Mouse (Mus musculus) forebrain, postnatal 0 days (tissue): Measurements from ENCODE around the gene Prkca. TPM values are rescaled to one million over a fixed set of nuclear protein-coding genes. Genes with fewer than 3 reads are reported as not detected.

Experiments
- ATAC-seq: fragments of 200-750 bp; cut with Nextera tagmentation; 2 replicates; pipeline ENCODE4 v1.8.0; 2017; ENCODE audit warnings: mild to moderate bottlenecking, moderate library complexity
- DNase-seq: peaks from one replicate; pipeline ENCODE4 v3.0.0-alpha.2; 2015
- H3K27ac ChIP-seq: fragments of 300-500 bp; sonication (generic); 2 replicates; pipeline ENCODE4 v1.5.1; 2014; ENCODE audit warnings: low read depth, mild to moderate bottlenecking, antibody characterized with exemption, low read length, moderate library complexity, mixed read lengths
- H3K27me3 ChIP-seq: fragments of 300-500 bp; sonication (generic); 2 replicates; pipeline ENCODE4 v1.6.1; 2014; ENCODE audit warnings: mild to moderate bottlenecking, low read length, mixed read lengths; ENCODE audit not compliant: insufficient read depth
- H3K36me3 ChIP-seq: fragments of 300-500 bp; sonication (generic); 2 replicates; pipeline ENCODE4 v1.6.1; 2014; ENCODE audit warnings: mild to moderate bottlenecking, moderate library complexity; ENCODE audit not compliant: insufficient read depth
- H3K4me1 ChIP-seq: fragments of 300-500 bp; sonication (generic); 2 replicates; pipeline ENCODE4 v1.6.1; 2014; ENCODE audit warnings: antibody characterized with exemption; ENCODE audit not compliant: insufficient read depth
- H3K4me2 ChIP-seq: fragments of 300-500 bp; sonication (generic); 2 replicates; pipeline ENCODE4 v1.6.1; 2014; ENCODE audit warnings: low read depth, mild to moderate bottlenecking, moderate library complexity
- H3K4me3 ChIP-seq: fragments of 300-500 bp; sonication (generic); 2 replicates; pipeline ENCODE4 v1.5.1; 2014; ENCODE audit warnings: low read depth, low read length, mixed read lengths
- H3K9ac ChIP-seq: fragments of 300-500 bp; sonication (generic); 2 replicates; pipeline ENCODE4 v1.6.1; 2014; ENCODE audit warnings: mild to moderate bottlenecking
- H3K9me3 ChIP-seq: fragments of 300-500 bp; sonication (generic); 2 replicates; pipeline ENCODE4 v1.6.1; 2016; ENCODE audit warnings: low read length
- CTCF ChIP-seq: sonication (generic); IDR thresholded peaks from 2 replicates; pipeline ENCODE4 v1.5.1; 2016; ENCODE audit warnings: antibody characterized with exemption, control low read depth, low read depth
- WGBS: fragments of 180-500 bp; shearing (Covaris S2); extraction: QIAGEN DNeasy Blood & Tissue Kit; methylation state at CpG from one replicate; pipeline ENCODE4 v1.1.7; 2014; 5-methylcytosine and 5-hydroxymethylcytosine counted together
- polyA plus RNA-seq: library from polyadenylated mRNA; unstranded; fragments of >200 nt; fragmentation: Nextera tagmentation; extraction: Ambion mirVana; gene quantifications from 2 replicates; pipeline ENCODE4 v1.2.1, GENCODE M21; 2015
- total RNA-seq: library from RNA; depleted of rRNA; stranded (reverse); fragments of >200 nt; gene quantifications from 2 replicates; pipeline ENCODE4 v1.2.3, GENCODE M21; 2014

Gene Prkca
- total and polyA plus RNA-seq, 2 experiments from 2014 or later, result 5.0 to 30.0 TPM

- 87% methylated on average over 4 of the region's 4 CpGs for WGBS
- TF ChIP-seq CTCF, result no peak
- no peak for ATAC-seq
- H3K27ac ChIP-seq, result no peak overlapping the region
- no peak for DNase-seq
- H3K9ac ChIP-seq, result no peak overlapping the region
- no peaks in the 10 kb centered on the region for H3K36me3 ChIP-seq
- no peak overlapping the region for H3K4me2 ChIP-seq
- no peaks in the 10 kb centered on the region for H3K9me3 ChIP-seq
- no peaks in the 10 kb centered on the region for H3K27me3 ChIP-seq
- H3K4me3 ChIP-seq, result no peak overlapping the region
- H3K4me1 ChIP-seq, result 0 out of 2 replicates have a peak, but pooled peaks cover 7% of the 10 kb centered on the region
Measured at GRCm38 (mm10) chr11:108239173-108239572, 104.6 kb downstream of the Prkca start.

- ATAC-seq (no peak), DNase-seq (no peak)
- TF ChIP-seq CTCF, result no peak
- H3K27ac ChIP-seq, result no peak overlapping the region
- H3K9ac ChIP-seq, result no peak overlapping the region
- 66% methylated on average over 10 of the region's 10 CpGs for WGBS
- no peaks in the 10 kb centered on the region for H3K36me3 ChIP-seq
- no peak overlapping the region for H3K4me2 ChIP-seq
- H3K4me1 ChIP-seq, result 0 out of 2 replicates have a peak, but pooled peaks cover 5% of the 10 kb centered on the region
- no peak overlapping the region for H3K4me3 ChIP-seq
- no peaks in the 10 kb centered on the region for H3K27me3 ChIP-seq
- no peaks in the 10 kb centered on the region for H3K9me3 ChIP-seq
Measured at GRCm38 (mm10) chr11:108236754-108237428, 106.8 kb downstream of the Prkca start.

GRCm38 (mm10) chr11:108236195-108236594, 107.5 kb downstream of the Prkca start:
- TF ChIP-seq CTCF, result no peak
- no peak overlapping the region for H3K4me2 ChIP-seq
- 23% methylated on average over 2 of the region's 2 CpGs for WGBS

GRCm38 (mm10) chr11:108235081-108235703, 108.5 kb downstream of the Prkca start:
- no peaks in the 10 kb centered on the region for H3K27me3 ChIP-seq
- TF ChIP-seq CTCF, result no peak
- no peaks in the 10 kb centered on the region for H3K36me3 ChIP-seq
- H3K4me2 ChIP-seq, result no peak overlapping the region
- H3K9ac ChIP-seq, result no peak overlapping the region
- 80% methylated on average over 5 of the region's 5 CpGs for WGBS
- H3K4me3 ChIP-seq, result no peak overlapping the region
- H3K9me3 ChIP-seq, result no peaks in the 10 kb centered on the region
- no peak for DNase-seq
- H3K4me1 ChIP-seq, result 0 out of 2 replicates have a peak, but pooled peaks cover 5% of the 10 kb centered on the region
- ATAC-seq, result no peak
- no peak overlapping the region for H3K27ac ChIP-seq

More at GRCm38 (mm10) chr11:108236195-108236594, 107.5 kb downstream of the Prkca start:
- H3K36me3 ChIP-seq, result no peaks in the 10 kb centered on the region
- H3K4me3 ChIP-seq, result no peak overlapping the region
- H3K9me3 ChIP-seq, result no peaks in the 10 kb centered on the region
- H3K27me3 ChIP-seq, result no peaks in the 10 kb centered on the region
- no peak for ATAC-seq
- H3K4me1 ChIP-seq, result 0 out of 2 replicates have a peak, but pooled peaks cover 5% of the 10 kb centered on the region
- H3K9ac ChIP-seq, result no peak overlapping the region
- no peak overlapping the region for H3K27ac ChIP-seq
- no peak for DNase-seq

- ATAC-seq, result no peak; the same call in 1 of the 2 replicates
- Histone ChIP-seq H3K36me3 (no peaks in the 10 kb centered on the region), H3K4me3 (no peak overlapping the region), H3K4me1 (0 out of 2 replicates have a peak, but pooled peaks cover 5% of the 10 kb centered on the region), H3K9me3 (no peaks in the 10 kb centered on the region), H3K9ac (no peak overlapping the region), H3K27me3 (no peaks in the 10 kb centered on the region), H3K4me2 (no peak overlapping the region), H3K27ac (no peak overlapping the region)
- no peak for TF ChIP-seq CTCF
- 61% methylated on average over 5 of the region's 5 CpGs for WGBS
- no peak for DNase-seq
Measured at GRCm38 (mm10) chr11:108233015-108233414, 110.7 kb downstream of the Prkca start.

- Histone ChIP-seq H3K4me1 (no peaks in the 10 kb centered on the region), H3K9ac (no peak overlapping the region), H3K27ac (no peak overlapping the region), H3K27me3 (no peaks in the 10 kb centered on the region), H3K36me3 (no peaks in the 10 kb centered on the region), H3K4me3 (no peak overlapping the region), H3K4me2 (no peak overlapping the region), H3K9me3 (no peaks in the 10 kb centered on the region)
- WGBS, result 98% methylated on average over 4 of the region's 4 CpGs
- DNase-seq (no peak), ATAC-seq (no peak)
- TF ChIP-seq CTCF, result no peak
Measured at GRCm38 (mm10) chr11:108230101-108230500, 113.6 kb downstream of the Prkca start.
